Mouse (Mus musculus) midbrain, embryonic 16.5 days (tissue): ENCODE measurements around the gene Myef2. TPM values are rescaled to one million over a fixed set of nuclear protein-coding genes. Genes with fewer than 3 reads are reported as not detected.
"Not testable (repeated sequence)": the region's sequence is repeated elsewhere in the genome, so short reads cannot be mapped to it uniquely, and the experiment has no call there.

ENCODE experiments used
- ATAC-seq: fragments of 200-750 bp; cut with Nextera tagmentation; 2 replicates; pipeline ENCODE4 v1.8.0; 2017; ENCODE audit warnings: moderate TSS enrichment
- H3K27ac ChIP-seq: fragments of 300-500 bp; sonication (generic); 2 replicates; pipeline ENCODE4 v1.5.1; 2014; ENCODE audit warnings: mild to moderate bottlenecking, low read length, mixed read lengths
- H3K27me3 ChIP-seq: fragments of 300-500 bp; sonication (generic); 2 replicates; pipeline ENCODE4 v1.6.1; 2014; ENCODE audit warnings: low read depth, low read length, mixed read lengths; ENCODE audit not compliant: control insufficient read depth, insufficient read depth
- H3K36me3 ChIP-seq: fragments of 300-500 bp; sonication (generic); 2 replicates; pipeline ENCODE4 v1.6.1; 2014; ENCODE audit warnings: mild to moderate bottlenecking, low read length, moderate library complexity, mixed read lengths; ENCODE audit not compliant: control insufficient read depth, insufficient read depth
- H3K4me1 ChIP-seq: fragments of 300-500 bp; sonication (generic); 2 replicates; pipeline ENCODE4 v1.6.1; 2014; ENCODE audit warnings: mild to moderate bottlenecking, low read length, mixed read lengths; ENCODE audit not compliant: control insufficient read depth, insufficient read depth
- H3K4me2 ChIP-seq: fragments of 300-500 bp; sonication (generic); 2 replicates; pipeline ENCODE4 v1.6.1; 2014; ENCODE audit warnings: mild to moderate bottlenecking, low read length, mixed read lengths
- H3K4me3 ChIP-seq: fragments of 300-500 bp; sonication (generic); 2 replicates; pipeline ENCODE4 v1.5.1; 2014; ENCODE audit warnings: low read depth, mild to moderate bottlenecking, low read length, moderate library complexity, mixed read lengths
- H3K9ac ChIP-seq: fragments of 300-500 bp; sonication (generic); 2 replicates; pipeline ENCODE4 v1.6.1; 2014; ENCODE audit warnings: low read depth, low read length, mixed read lengths
- H3K9me3 ChIP-seq: fragments of 300-500 bp; sonication (generic); replicated peaks from 2 replicates; pipeline ENCODE4 v1.6.1; 2014; ENCODE audit warnings: mild to moderate bottlenecking, low read length, mixed read lengths; ENCODE audit not compliant: control insufficient read depth, poor library complexity, severe bottlenecking
- WGBS: fragments of 180-500 bp; shearing (Covaris S2); extraction: QIAGEN DNeasy Blood & Tissue Kit; methylation state at CpG from one replicate; pipeline ENCODE4 v1.1.7; 2014; 5-methylcytosine and 5-hydroxymethylcytosine counted together
- polyA plus RNA-seq: library from polyadenylated mRNA; unstranded; fragments of >200 nt; fragmentation: Nextera tagmentation; extraction: Ambion mirVana; gene quantifications from 2 replicates; pipeline ENCODE4 v1.2.1, GENCODE M21; 2015

Myef2 gene
- polyA plus RNA-seq, 1 experiment from 2014 or later: 201 TPM

DNA sequence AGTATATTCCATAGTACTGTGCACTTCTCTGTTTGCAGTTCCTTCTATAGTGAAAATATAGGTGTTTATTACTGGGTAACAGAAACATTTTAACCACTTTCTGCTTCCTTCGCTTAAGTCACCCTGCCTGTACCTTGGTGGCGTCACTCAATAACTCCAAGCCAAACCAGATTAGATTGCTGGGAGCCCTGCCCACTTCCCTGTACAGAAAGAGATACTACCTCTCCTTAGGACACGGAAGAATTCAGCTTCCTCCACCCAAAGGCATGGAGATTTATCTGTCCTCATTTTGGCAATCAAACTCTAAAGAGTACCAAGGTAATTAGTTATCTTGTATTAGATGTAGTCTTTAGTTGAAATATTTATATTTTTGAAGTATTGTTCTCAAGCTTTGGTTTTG is 3.3 kb upstream of the Myef2 start:
- Histone ChIP-seq H3K9ac (no peak overlapping the region), H3K36me3 (no peaks in the 10 kb centered on the region), H3K4me3 (no peak overlapping the region), H3K4me2 (no peak overlapping the region), H3K4me1 (peaks cover 2% of the 10 kb centered on the region), H3K27ac (no peak overlapping the region), H3K27me3 (no peaks in the 10 kb centered on the region), H3K9me3 (no peaks in the 10 kb centered on the region)
- WGBS: 90% methylated on average over 3 of the region's 3 CpGs
- no peak for ATAC-seq

DNA sequence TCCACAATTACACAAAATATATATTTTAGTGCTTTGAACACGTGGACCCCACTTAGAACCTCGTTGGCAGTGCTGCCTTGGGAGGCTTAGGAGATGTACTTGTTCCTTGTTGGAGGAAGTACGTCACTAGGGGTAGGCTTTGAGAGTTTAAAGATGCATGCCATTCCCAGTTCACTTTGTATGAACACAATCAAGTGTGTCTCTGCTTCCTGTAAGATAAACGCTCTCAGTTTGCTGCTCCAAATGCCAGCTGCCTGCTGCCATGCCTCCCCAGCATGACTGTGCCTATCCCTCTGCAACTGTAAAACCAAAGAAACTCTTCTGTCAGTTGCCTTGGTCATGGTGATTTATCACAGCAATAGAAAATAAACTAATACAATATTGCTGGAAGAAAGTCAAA is 2.4 kb upstream of the Myef2 start:
- 35% methylated on average over 4 of the region's 4 CpGs for WGBS
- no peaks in the 10 kb centered on the region for H3K27me3 ChIP-seq

DNA sequence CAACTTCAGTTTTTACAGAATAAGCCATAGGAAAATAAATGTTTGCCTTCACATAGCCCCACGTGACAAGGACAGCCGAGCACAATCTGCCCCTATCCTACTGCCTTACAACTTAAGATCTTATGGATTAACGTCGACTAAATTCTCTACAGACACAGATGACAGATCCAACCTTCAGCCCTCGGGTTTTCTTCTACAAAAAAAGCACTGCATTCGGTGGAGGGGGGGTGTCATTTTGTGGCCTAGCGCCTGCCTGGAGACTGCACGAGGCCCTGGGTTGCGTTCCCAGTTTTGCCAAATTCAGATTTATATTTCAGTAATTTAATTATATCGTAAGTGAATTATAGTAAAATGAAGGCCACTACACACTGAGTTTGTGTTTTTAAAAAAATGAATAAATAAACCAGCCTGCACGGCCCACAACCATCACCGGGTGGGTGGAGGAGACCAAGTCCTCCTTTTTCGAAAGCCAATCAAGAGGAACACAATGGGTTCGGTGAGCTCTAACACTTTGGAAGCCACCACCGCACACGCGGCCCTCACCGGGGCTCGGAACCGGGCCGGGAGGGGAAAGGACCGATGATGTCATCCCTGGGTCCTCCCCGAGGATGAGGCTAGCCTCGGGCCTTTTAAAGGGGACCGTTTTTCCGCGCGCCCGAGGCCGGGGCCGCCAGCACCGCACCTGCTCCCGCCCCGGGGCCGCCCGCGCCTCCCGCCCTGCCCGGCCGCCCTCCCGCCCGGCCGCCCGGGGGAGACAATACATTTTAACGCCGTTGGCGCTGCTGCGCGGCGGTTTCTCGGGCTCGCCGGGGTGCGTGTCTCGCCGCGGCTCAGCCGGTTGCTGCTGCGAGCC is 611 bp downstream of the Myef2 start:
- peak overlapping the region; percentile 96 for H3K9ac ChIP-seq
- peak overlapping the region; percentile 88 for H3K4me2 ChIP-seq
- H3K4me3 ChIP-seq: peak overlapping the region; percentile 80
- H3K27ac ChIP-seq: peak overlapping the region; percentile 97
- H3K4me1 ChIP-seq: peaks cover 26% of the 10 kb centered on the region
- H3K36me3 ChIP-seq: no peaks in the 10 kb centered on the region
- H3K9me3 ChIP-seq: no peaks in the 10 kb centered on the region
- under 1% methylated on average over 45 of the region's 59 CpGs for WGBS
- ATAC-seq: peak; percentile 84
- no peaks in the 10 kb centered on the region for H3K27me3 ChIP-seq

More for the DNA sequence above, 2.4 kb upstream of the Myef2 start:
- H3K36me3 ChIP-seq: no peaks in the 10 kb centered on the region
- no peak overlapping the region for H3K27ac ChIP-seq
- H3K4me3 ChIP-seq: no peak overlapping the region
- H3K9ac ChIP-seq: no peak overlapping the region
- H3K4me2 ChIP-seq: no peak overlapping the region
- H3K4me1 ChIP-seq: peaks cover 10% of the 10 kb centered on the region
- H3K9me3 ChIP-seq: no peaks in the 10 kb centered on the region
- no peak for ATAC-seq

DNA sequence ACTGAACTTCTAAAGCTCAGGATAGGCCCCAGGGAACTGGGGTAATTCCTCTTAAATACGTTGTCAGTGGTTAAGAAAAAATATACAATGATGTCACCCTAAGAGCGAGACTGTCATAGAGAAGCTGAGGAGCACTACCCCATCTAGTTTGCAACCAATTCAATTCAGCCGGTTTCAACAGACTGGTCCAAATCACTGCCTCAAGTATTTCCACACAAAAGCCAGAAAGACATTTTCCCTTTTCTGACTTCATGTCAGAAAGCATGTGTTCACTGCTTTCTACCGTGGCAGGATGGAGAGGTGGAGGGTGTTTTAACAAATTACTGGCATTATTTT is 1.2 kb downstream of the Myef2 start:
- Histone ChIP-seq H3K4me2 (peak overlapping the region; percentile 88), H3K9me3 (no peaks in the 10 kb centered on the region), H3K9ac (peak overlapping the region; percentile 96), H3K4me3 (peak overlapping the region; percentile 80), H3K36me3 (no peaks in the 10 kb centered on the region), H3K27me3 (no peaks in the 10 kb centered on the region), H3K4me1 (peaks cover 26% of the 10 kb centered on the region), H3K27ac (peak overlapping the region; percentile 97)
- ATAC-seq: peak; percentile 15; the same call in 1 of the 2 replicates
- WGBS: 0% methylated on average over 4 of the region's 4 CpGs

DNA sequence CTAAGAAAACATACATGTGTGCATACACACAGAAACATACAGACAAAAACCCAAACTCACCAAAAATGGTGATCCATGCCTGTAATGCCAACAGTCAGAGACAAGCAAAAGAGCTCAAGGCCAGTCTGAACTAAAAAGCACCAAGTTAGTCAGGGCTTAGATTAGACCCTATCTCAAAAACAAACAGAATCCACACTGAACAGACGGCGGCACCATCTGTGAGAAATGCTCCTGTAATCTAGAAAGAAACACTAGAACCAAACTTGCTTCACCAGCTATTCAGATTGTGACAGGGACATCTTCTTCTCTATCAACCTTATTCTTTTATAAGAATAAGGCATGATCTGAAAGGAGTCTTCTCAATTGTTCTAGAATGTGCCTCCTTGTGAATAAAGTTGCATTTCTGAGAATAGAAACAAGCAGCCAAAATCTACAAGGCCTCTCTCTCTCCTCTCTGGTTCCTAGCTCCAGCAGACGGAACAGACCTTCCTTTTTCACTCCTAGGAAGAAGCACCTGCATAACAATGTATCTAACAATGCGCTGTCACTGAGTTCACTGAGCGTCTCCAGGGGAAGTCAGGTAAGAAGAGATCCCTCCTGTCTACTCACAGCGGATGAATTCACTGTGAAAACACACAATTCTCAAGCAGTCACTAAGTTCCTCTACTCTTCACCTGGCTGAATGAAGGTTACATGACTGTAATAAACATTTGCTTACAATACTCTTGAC is 3.9 kb downstream of the Myef2 start:
- Histone ChIP-seq H3K27ac (no peak overlapping the region), H3K9ac (no peak overlapping the region), H3K4me3 (no peak overlapping the region), H3K9me3 (no peaks in the 10 kb centered on the region), H3K4me1 (peaks cover 26% of the 10 kb centered on the region), H3K4me2 (no peak overlapping the region), H3K27me3 (no peaks in the 10 kb centered on the region), H3K36me3 (0 out of 2 replicates have a peak, but pooled peaks cover 7% of the 10 kb centered on the region)
- 65% methylated on average over 6 of the region's 6 CpGs for WGBS
- ATAC-seq: no peak

DNA sequence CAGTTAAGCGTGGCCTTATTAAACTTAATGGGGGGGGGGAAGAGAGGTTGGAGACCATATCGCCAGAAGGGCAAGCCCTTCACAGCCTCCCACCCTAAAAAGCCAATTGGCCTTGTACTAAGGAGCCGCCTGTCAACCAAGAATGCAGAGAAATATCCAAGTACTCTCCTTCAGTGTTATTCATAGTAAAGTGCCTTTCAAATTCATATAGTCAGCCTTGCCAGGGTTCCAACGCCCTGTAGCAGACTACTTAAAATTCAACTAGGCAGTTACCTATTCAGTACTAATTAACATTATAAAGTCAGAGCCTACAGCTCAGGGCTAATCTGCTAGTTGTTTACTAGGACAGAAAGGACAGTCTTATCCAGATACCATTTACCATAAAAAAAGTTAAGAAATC is 16.9 kb downstream of the Myef2 start:
- H3K4me3 ChIP-seq, H3K9ac ChIP-seq, H3K9me3 ChIP-seq, ATAC-seq, H3K4me1 ChIP-seq, H3K27ac ChIP-seq, H3K4me2 ChIP-seq, H3K27me3 ChIP-seq: not testable (repeated sequence)
- WGBS: 82% methylated on average over 4 of the region's 4 CpGs
- H3K36me3 ChIP-seq: peaks cover 17% of the 10 kb centered on the region

DNA sequence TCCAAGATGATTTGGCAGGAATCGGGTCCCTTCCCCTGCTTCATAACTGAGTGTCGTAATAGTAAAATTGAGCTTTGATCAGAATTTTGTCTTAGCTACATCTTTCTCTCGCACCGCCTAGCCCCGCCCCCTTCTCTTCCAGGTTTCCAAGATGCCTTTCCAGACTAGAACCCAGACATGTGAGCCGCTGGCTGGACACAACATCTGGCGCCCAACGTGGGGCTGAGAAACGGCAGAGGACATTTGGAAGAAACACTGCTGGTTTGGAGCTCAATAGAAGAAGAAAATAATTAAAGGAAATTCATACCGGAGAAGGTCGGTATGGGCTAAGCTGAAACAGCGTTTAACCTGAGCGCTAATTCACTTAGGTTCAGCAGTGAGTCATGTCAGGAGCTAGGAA is 19.0 kb downstream of the Myef2 start:
- H3K4me2 ChIP-seq, H3K4me1 ChIP-seq, H3K27me3 ChIP-seq, H3K9ac ChIP-seq, ATAC-seq, H3K9me3 ChIP-seq, H3K4me3 ChIP-seq, H3K27ac ChIP-seq: not testable (repeated sequence)
- H3K36me3 ChIP-seq: peaks cover 14% of the 10 kb centered on the region
- 98% methylated on average over 13 of the region's 13 CpGs for WGBS

DNA sequence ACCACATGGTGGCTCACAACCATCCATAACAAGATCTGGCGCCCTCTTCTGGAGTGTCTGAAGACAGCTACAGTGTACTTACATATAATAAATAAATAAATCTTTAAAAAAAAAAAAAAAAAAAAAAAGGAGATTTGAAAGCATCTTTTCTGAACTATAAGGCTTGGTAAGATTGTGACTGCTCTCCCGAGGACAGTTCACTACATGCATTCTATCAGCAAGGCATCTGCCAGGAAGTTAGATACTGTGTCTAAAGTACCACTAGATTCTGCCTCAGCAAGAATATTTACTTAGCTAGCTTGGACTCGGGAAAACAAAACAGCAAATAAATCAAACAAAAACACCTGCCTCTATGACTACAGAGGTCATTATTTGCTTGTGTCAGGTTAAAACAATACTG is 31.3 kb downstream of the Myef2 start:
- H3K36me3 ChIP-seq: peaks cover 19% of the 10 kb centered on the region
- H3K4me2 ChIP-seq, H3K4me1 ChIP-seq, H3K27me3 ChIP-seq, H3K9ac ChIP-seq, H3K9me3 ChIP-seq, ATAC-seq, H3K4me3 ChIP-seq, H3K27ac ChIP-seq: not testable (repeated sequence)
- WGBS: 93% methylated on average over 2 of the region's 3 CpGs

DNA sequence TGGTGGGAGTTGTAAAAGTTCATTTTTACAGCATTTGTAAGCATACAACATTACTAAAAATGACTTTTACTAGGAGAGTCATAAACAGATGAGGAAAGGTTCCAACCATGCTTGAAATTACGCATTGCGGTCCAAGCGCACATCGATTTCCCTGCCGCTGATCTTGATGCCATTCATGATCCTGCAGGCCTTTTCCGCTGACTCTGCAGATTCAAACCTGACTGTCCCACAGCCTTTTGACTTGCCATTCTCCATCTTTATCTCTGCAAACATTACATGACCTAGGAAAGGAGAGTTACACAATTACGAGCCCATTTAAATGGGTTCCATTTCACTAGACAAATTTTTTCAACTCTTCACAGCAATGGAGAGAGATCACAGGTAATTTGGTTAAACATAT is 34.7 kb downstream of the Myef2 start:
- Histone ChIP-seq H3K4me2 (no peak overlapping the region), H3K27me3 (no peaks in the 10 kb centered on the region), H3K9ac (no peak overlapping the region), H3K4me1 (no peaks in the 10 kb centered on the region), H3K9me3 (no peaks in the 10 kb centered on the region), H3K4me3 (no peak overlapping the region), H3K36me3 (peaks cover 19% of the 10 kb centered on the region; the same call in 1 of the 2 replicates), H3K27ac (no peak overlapping the region)
- 87% methylated on average over 7 of the region's 7 CpGs for WGBS
- no peak for ATAC-seq
